Mouse (Mus musculus) adrenal gland, postnatal 4 days (tissue): ENCODE measurements around the gene 1810024B03Rik. TPM values are rescaled to one million over a fixed set of nuclear protein-coding genes. Genes with fewer than 3 reads are reported as not detected.
"Not testable (repeated sequence)": the region's sequence is repeated elsewhere in the genome, so short reads cannot be mapped to it uniquely, and the experiment has no call there.

Experiments used
- DNase-seq, 2 experiments: peaks; one replicate each; pipeline ENCODE4 v3.0.0; 2021 to 2022; ENCODE audit warnings: low spot score in 2 of 2, mixed read lengths in 2 of 2
- long read RNA-seq, 2 experiments: library from polyadenylated mRNA; stranded (forward); transcript quantifications; one replicate each; pipeline ENCODE4 v2.0.0; 2021
- total RNA-seq, 2 experiments: library from RNA; stranded (reverse); gene quantifications; 2 replicates each; pipeline ENCODE4 v1.2.3; 2021

Gene 1810024B03Rik
- total RNA-seq, result 1 to 10 TPM; 1.9 to 3.2 TPM
- long read RNA-seq, experiment 1, transcript 1810024B03Rik-202 (2 exons, 2,364 nt), result major isoform, 8 of 8 reads
- long read RNA-seq, experiment 1, partial matches to known transcripts, result 0 of 8 reads
- long read RNA-seq, experiment 1, other reads (novel, unspliced or antisense), result 0 of 8 reads
- long read RNA-seq, experiment 2, partial matches to known transcripts, result 0 of 4 reads
- long read RNA-seq, experiment 2, other reads (novel, unspliced or antisense), result 0 of 4 reads

GRCm38 (mm10) chr2:127207547-127208451, at the start of gene 1810024B03Rik, which contains the start of gene Snrnp200:
1810024B03Rik (minus strand) TSS chr2:127208280.
Snrnp200 (plus strand) TSS chr2:127208386.
- peak; percentile 76 to 83 for DNase-seq

- DNase-seq, result no peak
Measured at GRCm38 (mm10) chr2:127255294-127255693, 47.2 kb upstream of the 1810024B03Rik start.

- DNase-seq, result no peak
Measured at GRCm38 (mm10) chr2:127254604-127255134, 46.6 kb upstream of the 1810024B03Rik start.

GRCm38 (mm10) chr2:127252787-127253186, 44.7 kb upstream of the 1810024B03Rik start:
- no peak for DNase-seq

- no peak for DNase-seq
Measured at GRCm38 (mm10) chr2:127251880-127252527, 43.9 kb upstream of the 1810024B03Rik start.

GRCm38 (mm10) chr2:127251457-127251856, 43.4 kb upstream of the 1810024B03Rik start:
- no peak for DNase-seq

GRCm38 (mm10) chr2:127250291-127251008, 42.4 kb upstream of the 1810024B03Rik start:
- DNase-seq, result no peak

GRCm38 (mm10) chr2:127248334-127249004, 40.4 kb upstream of the 1810024B03Rik start:
- DNase-seq, result peak in 1 of 2 experiments; percentile 22

GRCm38 (mm10) chr2:127247592-127248333, 39.7 kb upstream of the 1810024B03Rik start, which contains the start of the genes Ciao1 and Tmem127:
Ciao1 (minus strand) TSS chr2:127247816.
Tmem127 (plus strand) TSS chr2:127247908.
- DNase-seq, result peak; percentile 80 to 97

GRCm38 (mm10) chr2:127240065-127240464, 32.0 kb upstream of the 1810024B03Rik start:
- no peak for DNase-seq

- DNase-seq, result no peak
Measured at GRCm38 (mm10) chr2:127237897-127238610, 30.0 kb upstream of the 1810024B03Rik start.

- no peak for DNase-seq
Measured at GRCm38 (mm10) chr2:127225261-127225660, 17.2 kb upstream of the 1810024B03Rik start.

GRCm38 (mm10) chr2:127217746-127218145, 9.7 kb upstream of the 1810024B03Rik start:
- no peak for DNase-seq

- DNase-seq, result no peak
Measured at GRCm38 (mm10) chr2:127210701-127211100, 2.6 kb upstream of the 1810024B03Rik start.

- no peak for DNase-seq
Measured at GRCm38 (mm10) chr2:127208452-127208769, 331 bp upstream of the 1810024B03Rik start.

- DNase-seq, result no peak
Measured at GRCm38 (mm10) chr2:127206916-127207315, 1.2 kb downstream of the 1810024B03Rik start.

- DNase-seq, result not testable (repeated sequence)
Measured at GRCm38 (mm10) chr2:127205936-127206335, 2.1 kb downstream of the 1810024B03Rik start.

- DNase-seq, result peak in 1 of 2 experiments; percentile 16
Measured at GRCm38 (mm10) chr2:127204932-127205331, 3.1 kb downstream of the 1810024B03Rik start.

GRCm38 (mm10) chr2:127189574-127189973, 18.5 kb downstream of the 1810024B03Rik start:
- no peak for DNase-seq
